Mouse (Mus musculus): ENCODE results near the gene 1700003E16Rik. TPM values are rescaled to one million over a fixed set of nuclear protein-coding genes. Genes with fewer than 3 reads are reported as not detected.

1700003E16Rik gene
- total and polyA plus RNA-seq, 3 experiments, result 0.23 to 0.34 TPM; not detected in 1

- dilution Hi-C loops (cut with MboI; ENCODE audit: extremely low pct_ligation_motif_present, extremely low pct_unique_long_range_greater_than_20kb, low sequenced_read_pairs), result no loop called here
- H3K27me3 ChIP-seq (replicated peaks), result no peaks in the 10 kb centered on the region
Measured at GRCm38 (mm10) chr6:83172240-83172920, 16.2 kb downstream of the 1700003E16Rik start.

GRCm38 (mm10) chr6:83175996-83176395 is 19.8 kb downstream of the 1700003E16Rik start:
- peaks cover 5 to 6% of the 10 kb centered on the region in 2 experiments; a peak in 2 of 4 replicates for H3K4me1 ChIP-seq (ENCODE audit: control insufficient read depth in 1 of 2, insufficient read depth in 2 of 2)
- H3K36me3 ChIP-seq (replicated peaks in 1 of 2; ENCODE audit: control insufficient read depth in 1 of 2, insufficient read depth in 1 of 2, low read length in 1 of 2), result peaks cover 0 to 34% of the 10 kb centered on the region in 2 experiments
- H3K4me3 ChIP-seq (replicated peaks in 1 of 3; ENCODE audit: low read depth in 2 of 3, low read length in 2 of 3, poor library complexity in 1 of 3), result no peak overlapping the region
- H3K4me2 ChIP-seq (ENCODE audit: insufficient read depth, low read depth, poor library complexity, severe bottlenecking), result no peak overlapping the region
- TF ChIP-seq UBTF (IDR thresholded peaks at IDR 0.05; ENCODE audit: low read depth, low read length) (no peak), POLR2AphosphoS2 (IDR thresholded peaks at IDR 0.05; ENCODE audit: low read depth, low read length) (no peak), CTCF (conservative IDR thresholded peaks at IDR 0.05 in 1 of 2, IDR thresholded peaks at IDR 0.05 in 1 of 2; ENCODE audit: low read depth in 2 of 2, low read length in 2 of 2) (no peak), TCF12 (IDR thresholded peaks at IDR 0.05; ENCODE audit: low read depth, low read length) (no peak), JUN (IDR thresholded peaks at IDR 0.05; ENCODE audit: insufficient read depth, low read depth, low read length) (no peak), MAFK (IDR thresholded peaks at IDR 0.05; ENCODE audit: insufficient replicate concordance, low read length) (no peak), RAD21 (IDR thresholded peaks at IDR 0.05; ENCODE audit: low read depth, low read length) (no peak), MAZ (IDR thresholded peaks at IDR 0.05; ENCODE audit: low read depth, low read length) (no peak)
- H3K27me3 ChIP-seq (replicated peaks), result no peaks in the 10 kb centered on the region
- in situ Hi-C loops (cut with MboI; ENCODE audit: low pct_ligation_motif_present, low pct_unique_long_range_greater_than_20kb, low sequenced_read_pairs), result no loop called here
- no peak overlapping the region for H3K9ac ChIP-seq (ENCODE audit: insufficient read depth, low read depth)
- no peaks in the 10 kb centered on the region for H3K79me2 ChIP-seq (replicated peaks; ENCODE audit: control insufficient read depth, extremely low read depth, insufficient read depth, poor library complexity, severe bottlenecking)
- H3K27ac ChIP-seq (ENCODE audit: insufficient read depth, low read depth), result no peak overlapping the region
- dilution Hi-C loops (cut with MboI; ENCODE audit: extremely low pct_ligation_motif_present, extremely low pct_unique_long_range_greater_than_20kb, low sequenced_read_pairs), result no loop called here
- H3K9me3 ChIP-seq (replicated peaks; ENCODE audit: low read length), result no peaks in the 10 kb centered on the region
- no peak for DNase-seq (ENCODE audit: extremely low read depth)

More at GRCm38 (mm10) chr6:83172240-83172920, 16.2 kb downstream of the 1700003E16Rik start:
- Histone ChIP-seq H3K4me1 (ENCODE audit: control insufficient read depth in 1 of 2, insufficient read depth in 2 of 2) (peaks cover 9 to 10% of the 10 kb centered on the region in 2 experiments; a peak in 2 of 4 replicates), H3K27ac (ENCODE audit: insufficient read depth, low read depth) (no peak overlapping the region), H3K79me2 (replicated peaks; ENCODE audit: control insufficient read depth, extremely low read depth, insufficient read depth, poor library complexity, severe bottlenecking) (no peaks in the 10 kb centered on the region), H3K4me2 (ENCODE audit: insufficient read depth, low read depth, poor library complexity, severe bottlenecking) (no peak overlapping the region), H3K9me3 (replicated peaks; ENCODE audit: low read length) (no peaks in the 10 kb centered on the region), H3K36me3 (replicated peaks in 1 of 2; ENCODE audit: control insufficient read depth in 1 of 2, insufficient read depth in 1 of 2, low read length in 1 of 2) (peaks cover 0 to 34% of the 10 kb centered on the region in 2 experiments), H3K9ac (ENCODE audit: insufficient read depth, low read depth) (no peak overlapping the region), H3K4me3 (replicated peaks in 1 of 3; ENCODE audit: low read depth in 2 of 3, low read length in 2 of 3, poor library complexity in 1 of 3) (no peak overlapping the region)
- in situ Hi-C loops (cut with MboI; ENCODE audit: low pct_ligation_motif_present, low pct_unique_long_range_greater_than_20kb, low sequenced_read_pairs), result no loop called here
- DNase-seq (ENCODE audit: extremely low read depth), result no peak
- TF ChIP-seq EP300 (IDR thresholded peaks at IDR 0.05; ENCODE audit: low read length) (no peak), RCOR1 (conservative IDR thresholded peaks at IDR 0.05; ENCODE audit: low read depth, low read length) (no peak), POLR2A (IDR thresholded peaks at IDR 0.05; ENCODE audit: low read depth, low read length) (no peak), MAZ (IDR thresholded peaks at IDR 0.05; ENCODE audit: low read depth, low read length) (no peak), HCFC1 (IDR thresholded peaks at IDR 0.05; ENCODE audit: low read depth, low read length) (no peak)
